Mouse (Mus musculus) lung, postnatal 0 days (tissue): ENCODE results near the gene Arhgap18.

Experiments used
- CTCF ChIP-seq: IDR thresholded peaks from 2 replicates; pipeline ENCODE4 v1.5.1; 2016; ENCODE audit warnings: antibody characterized with exemption, mild to moderate bottlenecking
- EP300 ChIP-seq: IDR thresholded peaks from 2 replicates; pipeline ENCODE4 v1.6.1; 2016; ENCODE audit warnings: antibody characterized with exemption, mild to moderate bottlenecking, control low read depth

DNA sequence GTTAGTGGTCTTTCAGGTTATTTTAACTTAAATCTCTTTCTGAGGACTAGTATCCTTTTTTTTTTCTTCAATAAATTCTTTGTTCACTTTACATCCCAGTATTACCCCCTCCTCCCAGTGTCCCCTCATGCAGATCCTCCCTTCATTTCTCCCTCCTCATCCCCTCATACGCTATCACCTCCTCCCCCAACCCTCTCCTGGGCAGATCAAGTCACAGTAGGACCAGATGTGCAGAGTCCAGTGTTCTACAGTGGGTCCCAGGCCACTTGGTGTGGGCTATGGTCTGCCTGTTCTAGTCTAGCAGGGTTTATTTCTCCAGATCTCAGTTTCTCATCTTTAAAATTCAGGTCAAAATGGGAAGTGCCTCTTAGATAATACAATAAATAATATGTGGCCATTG lies 67.7 kb downstream of the Arhgap18 start:
- TF ChIP-seq CTCF (no peak), EP300 (no peak)
